Mouse (Mus musculus) small intestine, adult 2 months (tissue): ENCODE data around the gene Kansl1l. TPM values are rescaled to one million over a fixed set of nuclear protein-coding genes. Genes with fewer than 3 reads are reported as not detected.

Experiments used
- H3K27ac ChIP-seq: fragments of 200-500 bp; 2 replicates; pipeline ENCODE4 v1.5.1; 2012; ENCODE audit warnings: low read depth, low read length, control low read depth, inconsistent platforms; ENCODE audit not compliant: insufficient read depth
- H3K27me3 ChIP-seq: fragments of 200-500 bp; 2 replicates; pipeline ENCODE4 v1.6.1; 2012; ENCODE audit warnings: mild to moderate bottlenecking, moderate library complexity, low read length, inconsistent platforms; ENCODE audit not compliant: control insufficient read depth, insufficient read depth
- H3K36me3 ChIP-seq: fragments of 200-500 bp; 2 replicates; pipeline ENCODE4 v1.6.1; 2012; ENCODE audit warnings: mild to moderate bottlenecking, low read length, control low read depth, inconsistent platforms; ENCODE audit not compliant: control insufficient read depth, insufficient read depth
- H3K4me1 ChIP-seq: fragments of 200-500 bp; 2 replicates; pipeline ENCODE4 v1.6.1; 2012; ENCODE audit warnings: low read length, inconsistent platforms, mixed read lengths; ENCODE audit not compliant: control insufficient read depth, insufficient read depth, insufficient read length
- H3K4me3 ChIP-seq: fragments of 200-500 bp; 2 replicates; pipeline ENCODE4 v1.5.1; 2012; ENCODE audit warnings: low read depth, mild to moderate bottlenecking, control low read depth, inconsistent platforms, low read length, moderate library complexity
- CTCF ChIP-seq: fragments of 200-500 bp; IDR thresholded peaks from 2 replicates; pipeline ENCODE4 v1.5.1; 2012; ENCODE audit warnings: low read depth, mild to moderate bottlenecking, control low read depth, inconsistent platforms, low read length, moderate library complexity, mixed read lengths; ENCODE audit not compliant: insufficient replicate concordance, insufficient read length; ENCODE audit errors: extremely low read depth
- POLR2A ChIP-seq: fragments of 200-500 bp; IDR thresholded peaks from 2 replicates; pipeline ENCODE4 v1.6.1; 2012; ENCODE audit warnings: low read depth, mild to moderate bottlenecking, control low read depth, inconsistent platforms, low read length, moderate library complexity
- WGBS: fragments of 180-500 bp; shearing (Covaris S2); methylation state at CpG from one replicate; pipeline ENCODE4 v1.1.7; 2018; 5-methylcytosine and 5-hydroxymethylcytosine counted together
- polyA plus RNA-seq: library from polyadenylated mRNA; depleted of rRNA; stranded (reverse); fragments of >200 nt; gene quantifications from 2 replicates; pipeline ENCODE4 v1.2.3, GENCODE M21; 2012

The Kansl1l gene
- polyA plus RNA-seq, 1 experiment = 0.43 TPM

DNA sequence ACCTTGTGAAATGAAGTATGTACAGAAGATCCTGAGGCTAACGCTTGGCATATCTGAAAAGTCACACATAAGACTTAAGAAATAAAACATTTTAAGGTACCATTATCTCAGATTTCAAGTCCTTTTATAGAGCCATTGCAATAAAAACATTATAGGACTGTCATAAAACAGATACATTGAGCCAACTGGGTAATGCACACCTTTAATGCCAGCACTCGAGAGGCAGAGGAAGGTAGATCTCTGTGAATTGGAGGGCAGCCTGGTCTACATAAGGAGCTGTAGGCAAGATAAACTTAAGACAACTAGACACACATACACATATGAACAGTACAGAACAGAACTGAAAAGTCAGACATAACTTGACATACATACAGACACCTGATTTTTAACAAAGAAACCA lies 19.4 kb downstream of the Kansl1l start:
- no peak overlapping the region for H3K27ac ChIP-seq
- H3K27me3 ChIP-seq = peaks cover 3% of the 10 kb centered on the region; the same call in 1 of the 2 replicates
- WGBS = 28% methylated on average over 2 of the region's 2 CpGs
- H3K4me3 ChIP-seq = no peak overlapping the region
- no peak for TF ChIP-seq POLR2A
- TF ChIP-seq CTCF = no peak
- H3K4me1 ChIP-seq = 0 out of 2 replicates have a peak, but pooled peaks cover 2% of the 10 kb centered on the region
- peaks cover 4% of the 10 kb centered on the region; the same call in 1 of the 2 replicates for H3K36me3 ChIP-seq

DNA sequence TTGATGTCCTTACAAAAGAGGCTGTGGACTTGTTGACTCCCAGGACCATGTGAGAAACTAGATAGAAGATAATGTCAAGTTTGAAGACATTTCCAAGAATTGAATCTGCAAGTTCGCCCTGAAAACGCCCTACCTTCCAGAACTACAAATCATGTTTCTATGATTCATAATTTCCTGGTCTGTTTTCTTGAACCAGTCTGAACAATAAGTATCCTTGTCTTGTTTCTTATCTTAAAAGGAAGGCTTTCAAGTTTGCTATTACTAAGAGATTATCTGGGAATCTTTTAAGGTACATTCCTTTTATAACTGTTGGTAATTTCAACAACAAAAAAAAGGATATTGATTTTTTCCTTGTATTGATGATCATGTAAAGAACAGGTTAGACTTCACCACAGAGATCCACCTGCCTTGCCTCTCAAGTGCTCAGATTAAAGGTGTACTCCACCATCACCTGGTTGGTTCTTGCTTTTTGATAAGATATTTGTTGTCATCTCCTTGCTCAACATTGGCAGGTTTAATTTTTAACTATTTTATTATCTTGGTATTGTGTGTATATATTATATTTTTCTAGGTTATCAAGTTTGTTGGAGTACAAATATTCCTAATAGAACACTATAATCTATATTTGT lies 24.4 kb downstream of the Kansl1l start:
- no peak for TF ChIP-seq POLR2A
- TF ChIP-seq CTCF = no peak
- H3K27me3 ChIP-seq = peaks cover 3% of the 10 kb centered on the region; the same call in 1 of the 2 replicates
- H3K27ac ChIP-seq = no peak overlapping the region
- no peaks in the 10 kb centered on the region for H3K36me3 ChIP-seq
- H3K4me3 ChIP-seq = no peak overlapping the region
- H3K4me1 ChIP-seq = 0 out of 2 replicates have a peak, but pooled peaks cover 2% of the 10 kb centered on the region
- WGBS = 27% methylated on average over 2 of the region's 2 CpGs

- H3K27ac ChIP-seq = no peak overlapping the region
- TF ChIP-seq POLR2A (no peak), CTCF (no peak)
- H3K36me3 ChIP-seq = no peaks in the 10 kb centered on the region
- 42% methylated on average over 2 of the region's 2 CpGs for WGBS
- H3K4me3 ChIP-seq = no peak overlapping the region
- no peaks in the 10 kb centered on the region for H3K4me1 ChIP-seq
- no peaks in the 10 kb centered on the region for H3K27me3 ChIP-seq
These were observed 35.1 kb downstream of the Kansl1l start for GRCm38 (mm10) chr1:66782296-66782695.

DNA sequence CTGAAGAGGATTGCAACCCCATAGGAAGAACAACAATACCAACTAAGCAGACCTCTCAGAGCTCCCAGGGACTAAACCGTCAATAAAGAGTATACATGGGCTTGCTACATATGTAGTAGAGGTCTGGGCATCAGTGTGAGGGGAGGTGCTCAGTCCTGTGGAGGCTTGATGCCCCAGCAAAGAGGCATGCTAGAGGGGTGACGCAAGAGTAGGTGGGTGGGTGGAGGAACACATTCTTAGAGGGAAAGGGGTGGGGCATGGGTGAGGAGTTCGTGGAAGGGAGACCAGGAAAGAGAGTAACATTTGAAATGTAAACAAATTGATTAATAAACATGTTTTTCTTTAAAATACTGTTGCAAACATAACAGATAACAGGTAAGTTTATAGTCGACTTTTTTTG lies 36.3 kb downstream of the Kansl1l start:
- TF ChIP-seq POLR2A = no peak
- no peak for TF ChIP-seq CTCF
- Histone ChIP-seq H3K4me3 (no peak overlapping the region), H3K36me3 (no peaks in the 10 kb centered on the region), H3K4me1 (no peaks in the 10 kb centered on the region), H3K27me3 (no peaks in the 10 kb centered on the region), H3K27ac (no peak overlapping the region)
- 72% methylated on average over 4 of the region's 4 CpGs for WGBS

GRCm38 (mm10) chr1:66778798-66779197 lies 38.6 kb downstream of the Kansl1l start:
- Histone ChIP-seq H3K36me3 (no peaks in the 10 kb centered on the region), H3K4me1 (no peaks in the 10 kb centered on the region), H3K27ac (no peak overlapping the region), H3K4me3 (no peak overlapping the region), H3K27me3 (no peaks in the 10 kb centered on the region)
- WGBS = 83% methylated on average over 1 of the region's 1 CpGs
- TF ChIP-seq POLR2A (no peak), CTCF (no peak)

- 58% methylated on average over 2 of the region's 2 CpGs for WGBS
- Histone ChIP-seq H3K27ac (no peak overlapping the region), H3K36me3 (no peaks in the 10 kb centered on the region), H3K4me3 (no peak overlapping the region), H3K27me3 (no peaks in the 10 kb centered on the region), H3K4me1 (no peaks in the 10 kb centered on the region)
- TF ChIP-seq CTCF (no peak), POLR2A (no peak)
These were observed 39.5 kb downstream of the Kansl1l start for GRCm38 (mm10) chr1:66777878-66778277.

DNA sequence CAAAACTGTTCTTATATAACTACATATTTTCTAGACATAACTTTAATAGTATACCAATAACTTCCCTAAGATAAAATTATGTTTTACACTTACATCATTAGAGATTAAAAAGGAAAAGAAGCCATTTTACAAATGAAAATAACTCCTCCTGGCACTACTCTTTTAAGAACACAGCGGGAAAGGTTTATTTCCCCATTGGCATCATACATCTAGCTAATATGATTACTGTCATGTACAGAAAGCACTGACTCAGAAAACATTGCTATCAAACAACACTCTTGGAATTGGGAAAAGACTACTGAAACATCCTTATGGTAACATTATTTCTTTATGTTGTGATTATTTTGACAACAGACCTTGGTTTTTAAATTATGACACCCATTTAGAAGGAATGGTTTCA lies 48.6 kb downstream of the Kansl1l start:
- WGBS = 98% methylated on average over 1 of the region's 1 CpGs
- no peaks in the 10 kb centered on the region for H3K27me3 ChIP-seq
- H3K27ac ChIP-seq = no peak overlapping the region
- no peak for TF ChIP-seq POLR2A
- TF ChIP-seq CTCF = no peak
- peaks cover 5% of the 10 kb centered on the region for H3K36me3 ChIP-seq
- no peak overlapping the region for H3K4me3 ChIP-seq
- no peaks in the 10 kb centered on the region for H3K4me1 ChIP-seq
